Mouse (Mus musculus) thymus, postnatal 10 days (tissue): ENCODE results near the gene Gimap8.

Experiments used
- DNase-seq, 2 experiments: peaks; one replicate each; pipeline ENCODE4 v3.0.0; 2021; ENCODE audit warnings: low spot score in 2 of 2

The Gimap8 gene

DNA sequence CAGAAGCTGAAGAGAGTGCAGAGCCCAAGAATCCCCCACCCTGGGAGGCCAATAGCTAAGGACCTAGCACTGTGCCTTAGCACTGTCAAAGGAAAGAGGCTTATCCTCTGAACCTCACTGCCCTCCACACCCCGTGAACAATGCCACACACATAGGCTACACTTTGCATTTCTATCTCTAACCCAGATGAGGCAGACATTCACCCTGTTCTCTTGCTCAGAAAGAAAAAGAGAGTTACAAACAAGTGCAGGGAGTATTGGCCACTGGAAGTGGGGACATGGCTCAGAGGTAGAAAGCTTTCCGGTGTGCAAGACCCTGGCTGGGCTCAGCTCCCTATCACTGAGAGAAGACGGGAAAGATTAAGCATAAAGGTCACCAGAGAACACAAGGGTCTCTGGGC lies 59.1 kb downstream of the Gimap8 start:
- no peak for DNase-seq
